Mouse (Mus musculus): ENCODE measurements around the gene Ctrb1. TPM values are rescaled to one million over a fixed set of nuclear protein-coding genes. Genes with fewer than 3 reads are reported as not detected.

Gene Ctrb1
- polyA plus RNA-seq (2016; fragmentation: Nextera tagmentation; extraction: Ambion mirVana): not detected in 2 replicates

- Histone ChIP-seq H3K4me3 (no peak within 1 kb of the TSS), H3K27me3 (no peaks in the 10 kb centered on the region), H3K9ac (replicated peaks) (no peak within 1 kb of the TSS), H3K27ac (replicated peaks) (no peak within 1 kb of the TSS), H3K9me3 (no peaks in the 10 kb centered on the region), H3K4me1 (0 out of 2 replicates have a peak, but pooled peaks cover 2% of the 10 kb centered on the region), H3K4me2 (replicated peaks) (no peak within 1 kb of the TSS), H3K36me3 (no peaks in the 10 kb centered on the region)
- ATAC-seq (ENCODE audit: low FRiP score, low read depth): no peak
- 78% methylated on average over 2 of the region's 2 CpGs for WGBS
These were observed at the start of gene Ctrb1 for GRCm38 (mm10) chr8:111690960-111691445. TSS of gene Ctrb1 (minus strand) at chr8:111691010.

- Histone ChIP-seq H3K27ac (replicated peaks) (peak overlapping the region; percentile 63; the same call in 1 of the 2 replicates), H3K9me3 (no peaks in the 10 kb centered on the region), H3K4me1 (peaks cover 83% of the 10 kb centered on the region), H3K4me2 (replicated peaks) (peak overlapping the region; percentile 75; the same call in 1 of the 2 replicates), H3K36me3 (no peaks in the 10 kb centered on the region), H3K4me3 (no peak overlapping the region), H3K27me3 (peaks cover 7% of the 10 kb centered on the region; the same call in 1 of the 2 replicates), H3K9ac (replicated peaks) (peak overlapping the region; percentile 24; the same call in 1 of the 2 replicates)
- ATAC-seq (ENCODE audit: low FRiP score, low read depth): no peak
- WGBS: 72% methylated on average over 7 of the region's 7 CpGs
These were observed 49.5 kb upstream of the Ctrb1 start for GRCm38 (mm10) chr8:111740301-111740711.

- ATAC-seq (ENCODE audit: low FRiP score, low read depth): no peak
- Histone ChIP-seq H3K27me3 (peaks cover 4% of the 10 kb centered on the region; the same call in 1 of the 2 replicates), H3K9ac (replicated peaks) (peak overlapping the region; percentile 24), H3K27ac (replicated peaks) (peak overlapping the region; percentile 63), H3K36me3 (no peaks in the 10 kb centered on the region), H3K4me2 (replicated peaks) (peak overlapping the region; percentile 75; the same call in 1 of the 2 replicates), H3K4me1 (peaks cover 86% of the 10 kb centered on the region), H3K4me3 (no peak overlapping the region), H3K9me3 (no peaks in the 10 kb centered on the region)
- 49% methylated on average over 7 of the region's 7 CpGs for WGBS
These were observed 48.8 kb upstream of the Ctrb1 start for GRCm38 (mm10) chr8:111739604-111740003.

GRCm38 (mm10) chr8:111738867-111739266 is 48.1 kb upstream of the Ctrb1 start:
- no peaks in the 10 kb centered on the region for H3K9me3 ChIP-seq
- ATAC-seq (ENCODE audit: low FRiP score, low read depth): no peak
- H3K36me3 ChIP-seq: no peaks in the 10 kb centered on the region
- H3K4me1 ChIP-seq: peaks cover 87% of the 10 kb centered on the region
- H3K4me2 ChIP-seq (replicated peaks): 0 out of 2 replicates have a peak overlapping the region, but pooled peaks have one; percentile 75
- 59% methylated on average over 6 of the region's 6 CpGs for WGBS
- peak overlapping the region; percentile 24; the same call in 1 of the 2 replicates for H3K9ac ChIP-seq (replicated peaks)
- H3K27ac ChIP-seq (replicated peaks): peak overlapping the region; percentile 63
- H3K27me3 ChIP-seq: no peaks in the 10 kb centered on the region
- H3K4me3 ChIP-seq: 0 out of 2 replicates have a peak overlapping the region, but pooled peaks have one; percentile 6

GRCm38 (mm10) chr8:111736321-111736720 is 45.5 kb upstream of the Ctrb1 start:
- H3K27ac ChIP-seq (replicated peaks): peak overlapping the region; percentile 71
- H3K9me3 ChIP-seq: no peaks in the 10 kb centered on the region
- no peaks in the 10 kb centered on the region for H3K36me3 ChIP-seq
- peaks cover 87% of the 10 kb centered on the region for H3K4me1 ChIP-seq
- peak overlapping the region; percentile 16; the same call in 1 of the 2 replicates for H3K9ac ChIP-seq (replicated peaks)
- 39% methylated on average over 7 of the region's 7 CpGs for WGBS
- no peaks in the 10 kb centered on the region for H3K27me3 ChIP-seq
- H3K4me2 ChIP-seq (replicated peaks): peak overlapping the region; percentile 8; the same call in 1 of the 2 replicates
- ATAC-seq (ENCODE audit: low FRiP score, low read depth): no peak
- H3K4me3 ChIP-seq: no peak overlapping the region

GRCm38 (mm10) chr8:111735791-111736190 is 45.0 kb upstream of the Ctrb1 start:
- H3K4me1 ChIP-seq: peaks cover 87% of the 10 kb centered on the region
- H3K27me3 ChIP-seq: no peaks in the 10 kb centered on the region
- H3K4me2 ChIP-seq (replicated peaks): no peak overlapping the region
- H3K27ac ChIP-seq (replicated peaks): peak overlapping the region; percentile 71
- 72% methylated on average over 4 of the region's 4 CpGs for WGBS
- ATAC-seq (ENCODE audit: low FRiP score, low read depth): no peak
- no peak overlapping the region for H3K4me3 ChIP-seq
- no peaks in the 10 kb centered on the region for H3K9me3 ChIP-seq
- H3K9ac ChIP-seq (replicated peaks): peak overlapping the region; percentile 16
- H3K36me3 ChIP-seq: no peaks in the 10 kb centered on the region

GRCm38 (mm10) chr8:111735335-111735761 is 44.5 kb upstream of the Ctrb1 start:
- 57% methylated on average over 8 of the region's 8 CpGs for WGBS
- H3K9ac ChIP-seq (replicated peaks): no peak overlapping the region; the same call in none of the 2 replicates
- no peak overlapping the region for H3K4me3 ChIP-seq
- H3K27me3 ChIP-seq: no peaks in the 10 kb centered on the region
- H3K36me3 ChIP-seq: no peaks in the 10 kb centered on the region
- ATAC-seq (ENCODE audit: low FRiP score, low read depth): no peak
- H3K27ac ChIP-seq (replicated peaks): peak overlapping the region; percentile 71
- no peaks in the 10 kb centered on the region for H3K9me3 ChIP-seq
- no peak overlapping the region for H3K4me2 ChIP-seq (replicated peaks)
- peaks cover 86% of the 10 kb centered on the region for H3K4me1 ChIP-seq

- WGBS: 55% methylated on average over 6 of the region's 6 CpGs
- no peak overlapping the region for H3K4me3 ChIP-seq
- no peak for ATAC-seq (ENCODE audit: low FRiP score, low read depth)
- no peaks in the 10 kb centered on the region for H3K27me3 ChIP-seq
- H3K4me1 ChIP-seq: peaks cover 84% of the 10 kb centered on the region
- H3K9me3 ChIP-seq: no peaks in the 10 kb centered on the region
- H3K27ac ChIP-seq (replicated peaks): peak overlapping the region; percentile 71
- H3K4me2 ChIP-seq (replicated peaks): 0 out of 2 replicates have a peak overlapping the region, but pooled peaks have one; percentile 16
- H3K36me3 ChIP-seq: no peaks in the 10 kb centered on the region
- H3K9ac ChIP-seq (replicated peaks): no peak overlapping the region
These were observed 43.6 kb upstream of the Ctrb1 start for GRCm38 (mm10) chr8:111734244-111734960.

GRCm38 (mm10) chr8:111733581-111734243 is 42.9 kb upstream of the Ctrb1 start:
- no peak for ATAC-seq (ENCODE audit: low FRiP score, low read depth)
- Histone ChIP-seq H3K9me3 (no peaks in the 10 kb centered on the region), H3K27ac (replicated peaks) (peak overlapping the region; percentile 86; the same call in 1 of the 2 replicates), H3K27me3 (no peaks in the 10 kb centered on the region), H3K4me1 (peaks cover 77% of the 10 kb centered on the region), H3K4me2 (replicated peaks) (0 out of 2 replicates have a peak overlapping the region, but pooled peaks have one; percentile 16), H3K36me3 (no peaks in the 10 kb centered on the region), H3K4me3 (no peak overlapping the region), H3K9ac (replicated peaks) (no peak overlapping the region)
- WGBS: 4% methylated on average over 5 of the region's 5 CpGs

- peak; percentile 16 for ATAC-seq (ENCODE audit: low FRiP score, low read depth)
- WGBS: 31% methylated on average over 10 of the region's 10 CpGs
- H3K9ac ChIP-seq (replicated peaks): peak overlapping the region; percentile 41; the same call in 1 of the 2 replicates
These were observed 41.7 kb upstream of the Ctrb1 start for GRCm38 (mm10) chr8:111732406-111733085.

GRCm38 (mm10) chr8:111732004-111732403 is 41.2 kb upstream of the Ctrb1 start:
- Histone ChIP-seq H3K27ac (replicated peaks) (peak overlapping the region; percentile 86), H3K4me1 (peaks cover 72% of the 10 kb centered on the region), H3K27me3 (no peaks in the 10 kb centered on the region), H3K9ac (replicated peaks) (peak overlapping the region; percentile 76), H3K36me3 (no peaks in the 10 kb centered on the region), H3K4me3 (peak overlapping the region; percentile 74), H3K4me2 (replicated peaks) (peak overlapping the region; percentile 87), H3K9me3 (no peaks in the 10 kb centered on the region)
- peak; percentile 96 for ATAC-seq (ENCODE audit: low FRiP score, low read depth)
- under 1% methylated on average over 34 of the region's 41 CpGs for WGBS

More at GRCm38 (mm10) chr8:111732406-111733085, 41.7 kb upstream of the Ctrb1 start:
- Histone ChIP-seq H3K36me3 (no peaks in the 10 kb centered on the region), H3K4me1 (peaks cover 78% of the 10 kb centered on the region), H3K4me2 (replicated peaks) (peak overlapping the region; percentile 87), H3K4me3 (peak overlapping the region; percentile 74), H3K27ac (replicated peaks) (peak overlapping the region; percentile 86), H3K9me3 (no peaks in the 10 kb centered on the region), H3K27me3 (no peaks in the 10 kb centered on the region)
